Mouse (Mus musculus) megakaryocyte-erythroid progenitor cell, adult 5 weeks (primary cell): ENCODE measurements around the gene Aicda. TPM values are rescaled to one million over a fixed set of nuclear protein-coding genes. Genes with fewer than 3 reads are reported as not detected.

Experiments
- polyA plus RNA-seq: library from polyadenylated mRNA; stranded (reverse); fragments of >175 nt; gene quantifications from 2 replicates; pipeline ENCODE4 v1.2.3, GENCODE M21; 2012

Gene Aicda
- polyA plus RNA-seq: not detected in 2 replicates

DNA sequence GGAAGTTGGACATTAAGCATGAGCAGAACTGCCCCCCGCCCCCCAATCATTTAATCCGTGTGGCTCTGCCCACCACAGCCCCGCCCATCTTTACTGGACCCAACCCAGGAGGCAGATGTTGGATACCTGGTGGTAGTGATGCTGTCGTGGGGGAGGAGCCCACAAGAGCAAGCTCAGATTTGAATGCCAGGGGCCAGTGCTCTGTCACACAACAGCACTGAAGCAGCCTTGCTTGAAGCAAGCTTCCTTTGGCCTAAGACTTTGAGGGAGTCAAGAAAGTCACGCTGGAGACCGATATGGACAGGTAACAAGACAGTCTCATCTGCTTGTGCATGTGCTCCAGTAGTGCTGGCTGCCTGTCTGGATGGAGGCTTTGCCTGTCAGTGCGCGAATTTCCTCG, at the start of gene Aicda:
TSS of gene Aicda (plus strand) at position 196 of the 400 bp plus-strand sequence.

DNA sequence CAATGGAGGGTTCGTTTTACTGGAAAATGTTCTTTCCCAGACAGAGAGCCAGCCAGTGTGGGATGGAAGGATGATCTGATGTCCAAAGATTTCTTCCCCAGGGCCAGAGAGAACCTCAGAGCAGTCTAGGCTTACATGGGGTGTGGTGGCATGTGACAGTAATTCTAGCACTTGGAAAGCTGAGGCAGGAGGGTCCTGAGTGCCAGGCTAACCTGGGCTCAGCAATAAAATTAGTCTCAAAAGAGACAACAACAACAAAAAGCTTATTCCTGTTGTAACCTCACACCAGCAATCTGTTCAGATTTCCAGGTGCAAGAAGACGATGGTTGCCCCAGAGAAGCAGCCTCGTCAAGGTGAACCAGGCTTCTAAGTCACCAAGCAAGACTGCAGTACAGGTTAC, 48.1 kb upstream of the Aicda start, which contains the start of gene Mfap5:
TSS of gene Mfap5 (plus strand) at position 301 of the 400 bp plus-strand sequence.

DNA sequence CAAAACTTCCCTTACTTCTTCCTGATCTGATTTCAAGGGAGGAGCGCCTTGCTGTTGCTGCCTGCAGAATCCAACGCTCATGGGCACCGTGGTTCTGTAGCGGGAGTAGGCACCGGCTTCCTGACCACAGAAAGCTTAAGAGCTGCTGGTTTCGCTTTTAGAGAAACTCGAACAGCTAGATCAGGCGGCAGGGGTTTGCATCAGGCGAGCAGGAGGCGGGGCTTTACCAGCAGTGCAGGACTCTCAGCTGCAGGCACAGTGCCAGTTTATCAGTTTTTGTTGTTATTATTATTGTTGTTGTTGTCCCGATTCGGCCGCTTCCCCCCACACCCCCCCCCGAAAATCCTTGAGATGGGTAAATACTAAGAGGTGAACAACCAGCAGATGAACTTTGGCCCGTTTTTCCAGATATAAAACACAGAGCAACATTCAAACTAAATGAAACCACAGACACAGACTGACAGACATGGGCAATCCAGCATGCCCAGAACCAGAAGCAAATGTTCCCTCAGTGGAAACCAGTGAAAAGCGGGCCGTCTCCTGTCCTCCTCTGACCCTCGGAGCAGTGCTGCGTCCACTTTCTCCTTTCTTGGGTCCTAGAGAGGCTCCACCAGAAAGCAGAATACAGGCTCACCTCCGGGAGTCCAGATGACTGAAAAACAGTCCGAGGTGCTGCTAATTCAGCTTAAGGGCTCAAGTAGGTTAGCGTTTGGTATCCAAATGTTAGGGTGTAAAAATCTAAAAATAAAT, 48.8 kb downstream of the Aicda start, which contains the start of gene Apobec1:
TSS of gene Apobec1 (minus strand) at position 203 of the 750 bp plus-strand sequence.

DNA sequence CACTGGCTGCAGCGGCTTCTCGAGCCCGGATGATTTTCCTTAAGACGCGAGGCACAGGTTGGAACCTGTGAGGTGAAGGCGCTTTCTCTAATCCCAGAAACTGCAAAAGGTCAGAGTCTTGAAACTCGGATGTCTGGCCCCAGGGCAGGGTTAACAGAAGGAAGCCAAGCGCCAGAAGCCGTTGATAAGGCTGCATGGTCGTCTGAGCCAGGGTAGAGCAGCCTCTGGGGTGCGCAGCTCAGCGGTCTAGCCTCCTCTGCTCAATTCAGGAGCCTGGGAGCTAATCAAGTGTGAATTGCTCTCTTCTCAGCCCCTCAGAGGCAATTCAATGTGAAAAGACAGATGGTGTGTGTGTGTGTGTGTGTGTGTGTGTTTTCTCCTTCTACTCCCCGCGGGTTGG, 56.2 kb downstream of the Aicda start, which contains the start of gene Gdf3:
TSS of gene Gdf3 (minus strand) at position 317 of the 400 bp plus-strand sequence.

Other genes with a start within 250 kb of the Aicda start
- 21.6 and 26.7 TPM in 2 replicates for gene M6pr, start 245.1 kb upstream of the Aicda start, polyA plus RNA-seq
- 23.9 and 26.9 TPM in 2 replicates for gene Phc1, start 213.2 kb upstream of the Aicda start, polyA plus RNA-seq
- not detected in 2 replicates for gene Rimklb, start 55.0 kb upstream of the Aicda start, polyA plus RNA-seq
- not detected in 2 replicates for gene Mfap5, start 48.0 kb upstream of the Aicda start, polyA plus RNA-seq
- 0.80 and 1.2 TPM in 2 replicates for gene Apobec1, start 48.6 kb downstream of the Aicda start, polyA plus RNA-seq
- gene Gdf3, start 56.3 kb downstream of the Aicda start, polyA plus RNA-seq: 2.7 and 3.8 TPM in 2 replicates
- gene Dppa3, start 72.6 kb downstream of the Aicda start, polyA plus RNA-seq: not detected in 2 replicates
- not detected in 2 replicates for gene Nanog, start 153.7 kb downstream of the Aicda start, polyA plus RNA-seq
- 14.8 and 20.3 TPM in 2 replicates for gene Slc2a3, start 247.8 kb downstream of the Aicda start, polyA plus RNA-seq